Mouse (Mus musculus): ENCODE data around the gene Armcx4. TPM values are rescaled to one million over a fixed set of nuclear protein-coding genes. Genes with fewer than 3 reads are reported as not detected.

The Armcx4 gene
- polyA plus RNA-seq, 1 experiment, result 0.16 TPM

DNA sequence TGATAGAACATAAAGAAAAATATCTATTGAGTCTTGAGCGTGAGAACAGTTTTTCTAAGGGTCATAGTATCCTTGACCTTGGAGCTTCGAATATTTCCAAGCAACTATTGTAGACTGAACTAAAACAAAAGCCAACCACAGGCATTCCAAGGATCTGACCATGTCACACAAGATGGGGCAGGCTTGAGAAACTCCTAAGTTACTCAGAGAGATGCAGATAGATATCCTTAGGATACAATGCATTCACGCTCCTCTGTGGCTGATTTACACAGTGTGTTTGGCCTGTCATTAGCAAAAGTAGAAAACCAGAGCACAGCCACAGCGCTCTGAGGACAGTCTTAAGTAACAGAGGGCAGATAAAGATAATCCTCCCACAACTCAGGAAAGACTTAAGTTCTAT lies 52.8 kb downstream of the Armcx4 start:
- H3K9me3 ChIP-seq, result no peaks in the 10 kb centered on the region
- no peaks in the 10 kb centered on the region for H3K36me3 ChIP-seq (replicated peaks; ENCODE audit: low read length)
- no peak overlapping the region for H3K4me3 ChIP-seq (replicated peaks)
- peaks cover 44% of the 10 kb centered on the region for H3K4me1 ChIP-seq
- no peak for TF ChIP-seq GATA1 (IDR thresholded peaks at IDR 0.05; ENCODE audit: borderline replicate concordance, low read length)
- TF ChIP-seq FLI1 (IDR thresholded peaks at IDR 0.05; ENCODE audit: low read length), result no peak
- H3K27me3 ChIP-seq (replicated peaks), result no peaks in the 10 kb centered on the region

DNA sequence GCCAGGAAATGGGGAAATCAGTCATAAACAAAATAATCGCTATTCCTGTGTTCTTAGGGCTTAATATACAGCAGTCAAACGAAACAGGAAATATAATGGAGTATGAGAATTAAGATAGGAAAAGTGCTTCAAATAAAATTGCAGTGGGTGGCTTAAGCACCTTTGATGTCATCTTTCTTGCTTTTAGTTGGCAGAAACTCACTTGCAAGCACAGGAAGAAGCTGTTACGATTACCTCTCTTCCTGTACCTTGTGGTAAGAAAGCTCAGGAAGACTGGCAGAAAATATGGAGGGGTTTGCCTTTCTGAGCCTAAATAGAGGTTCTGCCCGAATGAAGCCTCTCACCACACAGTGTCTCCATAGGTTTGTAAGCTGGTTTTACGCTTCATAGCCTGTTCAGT lies 55.5 kb downstream of the Armcx4 start:
- Histone ChIP-seq H3K4me1 (peaks cover 41% of the 10 kb centered on the region), H3K4me3 (replicated peaks) (no peak overlapping the region), H3K36me3 (replicated peaks; ENCODE audit: low read length) (no peaks in the 10 kb centered on the region), H3K9me3 (no peaks in the 10 kb centered on the region), H3K27me3 (replicated peaks) (peaks cover 3% of the 10 kb centered on the region)
- TF ChIP-seq FLI1 (IDR thresholded peaks at IDR 0.05; ENCODE audit: low read length) (no peak), GATA1 (IDR thresholded peaks at IDR 0.05; ENCODE audit: borderline replicate concordance, low read length) (no peak)

Other genes starting within 250 kb of the Armcx4 start
- gene Taf7l, start 210.0 kb upstream of the Armcx4 start, polyA plus RNA-seq (2012; ENCODE audit: insufficient read depth, low replicate concordance), result not detected in 2 replicates
- gene Timm8a1, start 144.7 kb upstream of the Armcx4 start, polyA plus RNA-seq (2012; ENCODE audit: insufficient read depth, low replicate concordance), result 4.0 TPM in 1 of 2 replicates, not detected in the other
- 24.4 TPM in 1 of 2 replicates, not detected in the other for gene Btk, start 102.9 kb upstream of the Armcx4 start, polyA plus RNA-seq (2012; ENCODE audit: insufficient read depth, low replicate concordance)
- 18.7 and 134 TPM in 2 replicates for gene Rpl36a, start 100.9 kb upstream of the Armcx4 start, polyA plus RNA-seq (2012; ENCODE audit: insufficient read depth, low replicate concordance)
- 1.5 TPM in 1 of 2 replicates, not detected in the other for gene Gla, start 85.4 kb upstream of the Armcx4 start, polyA plus RNA-seq (2012; ENCODE audit: insufficient read depth, low replicate concordance)
- 1.9 and 11.7 TPM in 2 replicates for gene Hnrnph2, start 85.3 kb upstream of the Armcx4 start, polyA plus RNA-seq (2012; ENCODE audit: insufficient read depth, low replicate concordance)
- gene Armcx1, start 31.4 kb downstream of the Armcx4 start, polyA plus RNA-seq (2012; ENCODE audit: insufficient read depth, low replicate concordance), result 3.0 and 6.6 TPM in 2 replicates
- 4.5 and 6.4 TPM in 2 replicates for gene Armcx6, start 64.9 kb downstream of the Armcx4 start, polyA plus RNA-seq (2012; ENCODE audit: insufficient read depth, low replicate concordance)
- gene Armcx3, start 70.1 kb downstream of the Armcx4 start, polyA plus RNA-seq (2012; ENCODE audit: insufficient read depth, low replicate concordance), result 3.3 TPM in 1 of 2 replicates, not detected in the other
- gene Armcx2, start 122.7 kb downstream of the Armcx4 start, polyA plus RNA-seq (2012; ENCODE audit: insufficient read depth, low replicate concordance), result 2.7 and 6.2 TPM in 2 replicates